In the genomic region with DNA sequence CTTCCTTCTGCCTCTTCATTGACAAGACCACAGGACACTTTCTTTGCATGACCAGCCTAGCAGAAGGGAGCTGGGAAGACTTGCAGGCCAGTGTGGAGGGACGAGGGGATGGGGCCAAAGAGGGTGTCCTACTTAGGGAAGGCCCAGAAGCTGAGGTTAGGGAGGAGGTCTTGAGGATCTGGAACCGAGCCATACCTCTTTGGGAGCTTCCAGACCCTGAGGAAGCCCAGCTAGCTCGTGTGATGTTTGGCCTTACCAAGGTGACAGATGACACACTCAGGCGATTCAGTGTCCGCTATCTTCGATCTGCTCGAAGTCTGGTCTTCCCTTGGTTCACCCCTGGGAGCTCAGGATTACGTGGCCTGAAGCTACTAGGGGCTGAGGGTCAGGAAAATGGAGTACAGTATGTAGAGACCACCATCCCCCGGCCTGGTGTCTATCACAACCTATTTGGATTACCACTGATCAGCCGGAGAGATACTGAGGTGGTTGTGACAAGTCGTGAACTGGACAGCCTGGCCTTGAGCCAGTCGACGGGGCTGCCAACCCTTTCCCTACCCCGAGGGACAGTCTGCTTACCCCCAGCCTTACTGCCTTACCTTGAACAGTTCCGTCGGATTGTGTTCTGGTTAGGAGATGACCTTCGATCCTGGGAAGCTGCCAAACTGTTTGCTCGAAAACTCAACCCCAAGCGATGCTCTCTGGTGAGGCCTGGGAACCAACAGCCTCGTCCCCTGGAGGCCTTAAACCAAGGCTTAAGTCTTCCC, we compare ENCODE assay signal across 7 mouse cellular contexts. TPM values are rescaled to one million over a fixed set of nuclear protein-coding genes. Genes with fewer than 3 reads are reported as not detected.
A peak's percentile ranks its signal among the peaks of the same experiment; 100 is the strongest.
DNase-seq lines count a peak whose midpoint lies in the region; ATAC-seq and TF ChIP-seq lines count a peak whose summit lies in the region.

No protein-coding gene starts in this region.

- H3K27me3 ChIP-seq in hindbrain, embryonic 10.5 days (ENCODE audit: insufficient read depth, poor library complexity, severe bottlenecking) = no peaks in the 10 kb centered on the region
- no peaks in the 10 kb centered on the region for H3K27me3 ChIP-seq in limb, embryonic 13.5 days
- H3K27me3 ChIP-seq in stomach, postnatal 0 days (ENCODE audit: control insufficient read depth, insufficient read depth, low read length) = no peaks in the 10 kb centered on the region

- DNase-seq in ovary, postnatal 36 days (ENCODE audit: low spot score) = peak; percentile 40
- no peak for DNase-seq in ovary, postnatal 10 days (ENCODE audit: low spot score)
- no peak for DNase-seq in hindbrain, embryonic 10.5 days (ENCODE audit: low spot score)
- no peak for DNase-seq in stomach, postnatal 0 days (ENCODE audit: low spot score)
- DNase-seq in retina, postnatal 1 day = no peak
- no peak for DNase-seq in embryo, embryonic 10 days (ENCODE audit: low spot score)

- peak overlapping the region; percentile 91 for H3K27ac ChIP-seq in hindbrain, embryonic 10.5 days
- H3K27ac ChIP-seq in limb, embryonic 13.5 days = no peak overlapping the region
- H3K27ac ChIP-seq in stomach, postnatal 0 days (replicated peaks) = no peak overlapping the region

- no peaks in the 10 kb centered on the region for H3K9me3 ChIP-seq in hindbrain, embryonic 10.5 days
- no peaks in the 10 kb centered on the region for H3K9me3 ChIP-seq in limb, embryonic 13.5 days
- no peaks in the 10 kb centered on the region for H3K9me3 ChIP-seq in stomach, postnatal 0 days (ENCODE audit: control insufficient read depth, low read length)

- H3K4me3 ChIP-seq in hindbrain, embryonic 10.5 days = peak overlapping the region; percentile 99
- H3K4me3 ChIP-seq in limb, embryonic 13.5 days = peak overlapping the region; percentile 97
- H3K4me3 ChIP-seq in stomach, postnatal 0 days (ENCODE audit: low read depth, low read length) = no peak overlapping the region

- peak overlapping the region; percentile 96 for H3K4me2 ChIP-seq in limb, embryonic 13.5 days (replicated peaks)
- H3K4me2 ChIP-seq in stomach, postnatal 0 days (replicated peaks; ENCODE audit: low read depth) = peak overlapping the region; percentile 89

- WGBS in hindbrain, embryonic 10.5 days = 95% methylated on average over 20 of the region's 20 CpGs
- 90% methylated on average over 20 of the region's 20 CpGs for WGBS in limb, embryonic 13.5 days
- 80% methylated on average over 20 of the region's 20 CpGs for WGBS in stomach, postnatal 0 days

- peaks cover 71% of the 10 kb centered on the region for H3K36me3 ChIP-seq in hindbrain, embryonic 10.5 days
- peaks cover 62% of the 10 kb centered on the region for H3K36me3 ChIP-seq in limb, embryonic 13.5 days
- peaks cover 3% of the 10 kb centered on the region; the same call in 1 of the 2 replicates for H3K36me3 ChIP-seq in stomach, postnatal 0 days (ENCODE audit: control insufficient read depth, insufficient read depth, low read length)

- no peak for TF ChIP-seq CTCF in stomach, postnatal 0 days (IDR thresholded peaks at IDR 0.05; ENCODE audit: low read depth)

- no peak for TF ChIP-seq EP300 in stomach, postnatal 0 days (optimal IDR thresholded peaks at IDR 0.05)

- H3K9ac ChIP-seq in limb, embryonic 13.5 days = peak overlapping the region; percentile 84
- H3K9ac ChIP-seq in stomach, postnatal 0 days (ENCODE audit: low read length) = peak overlapping the region; percentile 88; the same call in 1 of the 2 replicates

- H3K4me1 ChIP-seq in hindbrain, embryonic 10.5 days (replicated peaks) = peaks cover 36% of the 10 kb centered on the region
- H3K4me1 ChIP-seq in limb, embryonic 13.5 days = peaks cover 24% of the 10 kb centered on the region
- no peaks in the 10 kb centered on the region for H3K4me1 ChIP-seq in stomach, postnatal 0 days (replicated peaks; ENCODE audit: control insufficient read depth, insufficient read depth)

- no peak for ATAC-seq in limb, embryonic 13.5 days (ENCODE audit: low FRiP score, low read depth)
- ATAC-seq in stomach, postnatal 0 days (ENCODE audit: low FRiP score, low TSS enrichment) = no peak

RNA-seq across cellular contexts. Expression of a gene that starts 1.4 kb away (rescaled TPM):
- 75.6 and 83.0 TPM in 2 replicates for polyA plus RNA-seq in hindbrain, embryonic 10.5 days (2016; fragmentation: Nextera tagmentation; extraction: Ambion mirVana)
- polyA plus RNA-seq in limb, embryonic 13.5 days (2015; fragmentation: Nextera tagmentation; extraction: Ambion mirVana) = 69.2 and 76.3 TPM in 2 replicates
- 67.2 and 67.3 TPM in 2 replicates for polyA plus RNA-seq in stomach, postnatal 0 days (2015; fragmentation: Nextera tagmentation; extraction: Ambion mirVana)

RNA-seq across cellular contexts. Expression of a gene that starts 2.1 kb away (rescaled TPM):
- 23.6 and 32.6 TPM in 2 replicates for polyA plus RNA-seq in hindbrain, embryonic 10.5 days (2016; fragmentation: Nextera tagmentation; extraction: Ambion mirVana)
- 22.7 and 24.1 TPM in 2 replicates for polyA plus RNA-seq in limb, embryonic 13.5 days (2015; fragmentation: Nextera tagmentation; extraction: Ambion mirVana)
- polyA plus RNA-seq in stomach, postnatal 0 days (2015; fragmentation: Nextera tagmentation; extraction: Ambion mirVana) = 7.9 and 8.5 TPM in 2 replicates

RNA-seq across cellular contexts. Expression of a gene that starts 6.6 kb away (rescaled TPM):
- 67.5 and 69.1 TPM in 2 replicates for polyA plus RNA-seq in hindbrain, embryonic 10.5 days (2016; fragmentation: Nextera tagmentation; extraction: Ambion mirVana)
- polyA plus RNA-seq in limb, embryonic 13.5 days (2015; fragmentation: Nextera tagmentation; extraction: Ambion mirVana) = 68.8 and 68.9 TPM in 2 replicates
- 40.1 and 45.0 TPM in 2 replicates for polyA plus RNA-seq in stomach, postnatal 0 days (2015; fragmentation: Nextera tagmentation; extraction: Ambion mirVana)

RNA-seq across cellular contexts. Expression of a gene that starts 18.7 kb away (rescaled TPM):
- polyA plus RNA-seq in hindbrain, embryonic 10.5 days (2016; fragmentation: Nextera tagmentation; extraction: Ambion mirVana) = 3.6 and 5.9 TPM in 2 replicates
- polyA plus RNA-seq in limb, embryonic 13.5 days (2015; fragmentation: Nextera tagmentation; extraction: Ambion mirVana) = 6.9 and 7.4 TPM in 2 replicates
- 1.4 and 1.8 TPM in 2 replicates for polyA plus RNA-seq in stomach, postnatal 0 days (2015; fragmentation: Nextera tagmentation; extraction: Ambion mirVana)

RNA-seq across cellular contexts. Expression of a gene that starts 37.9 kb away (rescaled TPM):
- 0.26 and 0.40 TPM in 2 replicates for polyA plus RNA-seq in hindbrain, embryonic 10.5 days (2016; fragmentation: Nextera tagmentation; extraction: Ambion mirVana)
- polyA plus RNA-seq in limb, embryonic 13.5 days (2015; fragmentation: Nextera tagmentation; extraction: Ambion mirVana) = 0.41 and 0.56 TPM in 2 replicates
- 0.33 TPM in 2 replicates for polyA plus RNA-seq in stomach, postnatal 0 days (2015; fragmentation: Nextera tagmentation; extraction: Ambion mirVana)
